Mouse (Mus musculus): ENCODE data around the gene Olfr1155.

The Olfr1155 gene

DNA sequence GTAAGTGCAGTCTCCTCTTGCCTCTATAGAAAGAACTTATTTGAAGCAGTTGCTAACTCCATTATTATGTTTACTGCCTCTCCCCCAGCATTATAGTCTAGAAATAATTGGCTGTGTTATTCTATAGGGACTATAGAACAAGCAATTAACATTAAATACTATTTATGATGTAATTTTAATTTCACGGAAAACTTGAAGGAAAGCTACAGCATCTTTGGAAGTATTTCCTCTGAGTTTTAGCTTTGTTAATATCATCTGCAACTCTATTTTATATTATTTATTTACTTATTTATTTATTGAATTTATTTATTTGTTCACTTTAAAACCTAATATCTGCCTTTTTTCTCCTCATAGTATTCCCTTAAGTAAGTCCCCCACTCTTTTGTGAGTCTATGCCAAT lies at the start of gene Olfr1155:
Olfr1155 (minus strand) TSS at position 101 of the 400 bp plus-strand sequence.
- no peak for DNase-seq (ENCODE audit: low read depth)

GRCm38 (mm10) chr2:87989813-87990212 lies 44.9 kb upstream of the Olfr1155 start, which contains the start of gene Olfr1158:
Gene Olfr1158 (plus strand): TSS chr2:87990113.
- no peak for DNase-seq (ENCODE audit: low read depth)

DNA sequence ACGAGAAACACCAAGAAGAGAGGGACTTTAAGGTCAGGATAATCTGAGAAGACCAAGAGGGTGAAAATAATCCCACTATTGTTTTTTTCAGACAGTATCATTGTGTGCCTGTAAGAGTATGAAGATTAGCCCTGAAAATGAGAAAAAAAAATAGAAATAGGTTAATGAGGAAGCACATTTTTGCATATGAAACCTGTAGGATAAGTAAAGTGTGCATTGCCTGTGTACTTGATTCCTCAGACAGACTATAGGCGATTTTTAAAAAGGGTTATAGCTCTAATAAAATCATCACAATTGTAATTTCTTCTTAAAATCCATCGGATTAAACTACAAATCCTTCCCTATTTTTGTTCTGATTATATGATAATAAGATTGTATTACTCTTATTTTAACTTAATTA lies 29.6 kb upstream of the Olfr1155 start, which contains the start of gene Olfr74:
Olfr74 (minus strand) TSS at position 101 of the 400 bp plus-strand sequence.
- no peak for DNase-seq (ENCODE audit: low read depth)

DNA sequence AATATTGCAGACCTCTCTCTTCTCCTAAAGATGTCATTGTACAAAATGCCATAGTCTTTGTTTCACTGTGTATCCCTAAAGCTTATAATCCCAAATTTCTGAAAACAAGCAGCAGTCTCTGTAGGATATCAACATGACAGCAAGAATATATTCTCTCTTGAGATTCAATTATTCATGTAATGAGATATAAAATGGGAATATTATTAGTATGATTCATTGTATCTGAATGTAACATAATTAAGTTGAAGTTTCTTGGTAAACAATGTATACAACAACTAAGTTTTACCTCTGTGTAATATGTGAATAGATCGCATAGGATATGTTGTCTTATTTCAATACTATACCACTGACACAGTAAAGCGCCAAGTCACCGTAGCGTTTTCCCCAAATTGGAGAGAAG lies 23.3 kb upstream of the Olfr1155 start, which contains the start of gene Olfr1157:
Olfr1157 (minus strand) TSS at position 101 of the 400 bp plus-strand sequence.
- no peak for DNase-seq (ENCODE audit: low read depth)

DNA sequence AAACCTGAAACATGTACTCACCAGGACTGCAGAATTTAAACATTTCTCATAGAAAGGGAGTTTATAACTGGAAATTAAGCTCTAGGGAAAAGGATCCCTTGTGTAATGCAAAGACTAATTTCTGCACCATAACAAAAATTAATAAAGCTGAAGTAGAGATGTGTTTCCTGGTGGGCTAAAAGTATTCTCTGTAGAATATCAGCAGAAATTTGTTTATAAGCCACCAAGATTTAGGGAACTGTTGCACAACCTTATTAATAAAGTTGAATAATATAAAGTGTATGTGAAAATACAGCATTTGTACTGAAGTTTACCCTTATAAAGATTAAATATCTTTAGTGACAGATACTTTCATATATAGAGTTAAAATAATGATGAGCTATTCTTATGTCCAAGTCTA lies 8.1 kb upstream of the Olfr1155 start, which contains the start of gene Olfr1156:
Olfr1156 (minus strand) TSS at position 101 of the 400 bp plus-strand sequence.
- no peak for DNase-seq (ENCODE audit: low read depth)

DNA sequence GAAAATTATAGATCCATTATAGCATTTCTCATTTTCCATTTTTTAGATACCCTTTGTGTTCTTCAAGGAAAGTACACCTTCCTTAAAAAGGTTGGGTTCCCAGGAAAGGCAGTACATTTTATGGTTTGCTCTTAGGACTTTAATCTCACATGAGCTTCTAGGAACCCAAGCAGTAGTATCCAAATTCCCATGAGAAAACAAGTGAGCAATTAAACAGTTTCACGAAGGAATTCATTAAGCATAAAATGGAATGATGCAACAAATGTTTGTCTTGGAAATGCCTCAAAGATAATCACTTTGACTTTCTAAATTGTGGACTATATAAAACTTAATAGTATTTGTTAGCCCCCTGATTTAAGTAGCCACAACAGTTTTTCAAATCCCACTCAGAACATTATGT lies 39.9 kb downstream of the Olfr1155 start, which contains the start of gene Olfr1154:
Olfr1154 (minus strand) TSS at position 101 of the 400 bp plus-strand sequence.
- no peak for DNase-seq (ENCODE audit: low read depth)

DNA sequence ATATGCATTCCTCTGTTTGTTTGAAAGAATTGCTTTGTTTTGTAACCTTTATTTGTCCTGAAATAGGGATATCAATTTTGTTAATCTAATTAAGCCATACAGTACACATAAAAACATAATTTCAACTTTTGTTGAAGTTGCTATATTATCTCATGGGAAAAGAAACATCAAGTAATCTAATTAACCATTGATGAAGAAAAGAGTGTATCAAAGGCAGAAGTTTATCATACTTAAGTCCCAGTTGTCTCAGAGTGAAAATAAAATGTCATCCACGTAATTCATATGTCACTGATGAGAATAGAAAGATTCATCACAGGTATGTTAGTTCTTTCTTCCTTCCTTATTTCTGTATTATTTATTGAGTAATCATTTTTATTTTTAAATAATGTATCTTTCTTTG lies 50.3 kb downstream of the Olfr1155 start, which contains the start of gene Olfr1153:
Olfr1153 (plus strand) TSS at position 301 of the 400 bp plus-strand sequence.
- DNase-seq (ENCODE audit: low read depth): no peak

Measured in 416B (cell line).